Mouse (Mus musculus) limb, embryonic 11.5 days (tissue): ENCODE measurements around the gene Lrrc1. TPM values are rescaled to one million over a fixed set of nuclear protein-coding genes. Genes with fewer than 3 reads are reported as not detected.

Source experiments
- ATAC-seq: fragments of 200-750 bp; cut with Nextera tagmentation; 2 replicates; pipeline ENCODE4 v1.8.0; 2017; ENCODE audit warnings: low read depth; ENCODE audit not compliant: insufficient number of reproducible peaks, low FRiP score, low TSS enrichment
- DNase-seq: peaks from one replicate; pipeline ENCODE4 v3.0.0-alpha.2; 2015; ENCODE audit warnings: low spot score
- H3K27ac ChIP-seq: fragments of 300-500 bp; sonication (generic); replicated peaks from 2 replicates; pipeline ENCODE4 v1.5.1; 2014; ENCODE audit warnings: low read depth, mild to moderate bottlenecking, low read length
- H3K27me3 ChIP-seq: fragments of 300-500 bp; sonication (generic); 2 replicates; pipeline ENCODE4 v1.6.1; 2014; ENCODE audit warnings: mild to moderate bottlenecking, low read length, mixed read lengths; ENCODE audit not compliant: control insufficient read depth, insufficient read depth
- H3K36me3 ChIP-seq: fragments of 300-500 bp; sonication (generic); 2 replicates; pipeline ENCODE4 v1.6.1; 2014; ENCODE audit warnings: mild to moderate bottlenecking, low read length, moderate library complexity, mixed read lengths; ENCODE audit not compliant: control insufficient read depth, insufficient read depth
- H3K4me1 ChIP-seq: fragments of 300-500 bp; sonication (generic); 2 replicates; pipeline ENCODE4 v1.6.1; 2014; ENCODE audit warnings: low read length, mixed read lengths; ENCODE audit not compliant: control insufficient read depth, insufficient read depth
- H3K4me2 ChIP-seq: fragments of 300-500 bp; sonication (generic); 2 replicates; pipeline ENCODE4 v1.6.1; 2014; ENCODE audit warnings: low read depth, mild to moderate bottlenecking, moderate library complexity; ENCODE audit not compliant: severe bottlenecking
- H3K4me3 ChIP-seq: fragments of 300-500 bp; sonication (generic); 2 replicates; pipeline ENCODE4 v1.5.1; 2014; ENCODE audit warnings: low read depth, low read length
- H3K9ac ChIP-seq: fragments of 300-500 bp; sonication (generic); 2 replicates; pipeline ENCODE4 v1.6.1; 2014; ENCODE audit warnings: mild to moderate bottlenecking, low read length
- H3K9me3 ChIP-seq: fragments of 300-500 bp; sonication (generic); 2 replicates; pipeline ENCODE4 v1.6.1; 2016; ENCODE audit warnings: low read length; ENCODE audit not compliant: control insufficient read depth
- WGBS: fragments of 180-500 bp; shearing (Covaris S2); extraction: QIAGEN DNeasy Blood & Tissue Kit; methylation state at CpG from one replicate; pipeline ENCODE4 v1.1.7; 2014; 5-methylcytosine and 5-hydroxymethylcytosine counted together
- polyA plus RNA-seq: library from polyadenylated mRNA; unstranded; fragments of >200 nt; fragmentation: Nextera tagmentation; extraction: Ambion mirVana; gene quantifications from 2 replicates; pipeline ENCODE4 v1.2.1, GENCODE M21; 2014

Lrrc1 gene
- polyA plus RNA-seq, 1 experiment from 2014 or later: 7.1 TPM

GRCm38 (mm10) chr9:77537357-77537756 is 7.3 kb downstream of the Lrrc1 start:
- H3K27ac ChIP-seq: no peak overlapping the region
- no peaks in the 10 kb centered on the region for H3K4me1 ChIP-seq
- no peak overlapping the region for H3K4me3 ChIP-seq
- WGBS: 83% methylated on average over 10 of the region's 10 CpGs
- no peaks in the 10 kb centered on the region for H3K27me3 ChIP-seq
- no peak for DNase-seq
- no peaks in the 10 kb centered on the region for H3K36me3 ChIP-seq
- no peaks in the 10 kb centered on the region for H3K9me3 ChIP-seq
- no peak for ATAC-seq
- no peak overlapping the region for H3K9ac ChIP-seq
- no peak overlapping the region for H3K4me2 ChIP-seq

DNA sequence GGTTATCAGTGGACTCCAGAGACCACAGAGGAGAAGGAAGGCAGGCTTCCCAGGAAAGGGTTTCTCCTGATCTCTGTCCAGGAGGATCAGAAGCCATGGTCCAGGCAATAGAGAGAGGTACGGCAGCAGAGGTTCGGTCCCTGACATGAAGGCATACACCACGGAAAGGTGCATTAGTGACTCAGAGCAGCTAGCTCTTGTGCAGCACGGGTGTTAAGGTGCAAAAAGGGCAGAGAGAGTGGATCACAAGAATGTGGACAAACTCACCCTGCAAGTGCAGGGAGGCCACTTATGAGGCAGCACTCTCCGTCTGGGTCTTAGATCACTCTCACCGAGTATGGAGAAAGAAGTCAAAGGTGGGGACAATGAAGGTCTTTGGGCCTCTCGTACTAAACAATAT is 7.8 kb downstream of the Lrrc1 start:
- Histone ChIP-seq H3K27me3 (no peaks in the 10 kb centered on the region), H3K4me2 (no peak overlapping the region), H3K4me1 (no peaks in the 10 kb centered on the region), H3K9me3 (no peaks in the 10 kb centered on the region), H3K27ac (no peak overlapping the region), H3K36me3 (no peaks in the 10 kb centered on the region), H3K9ac (no peak overlapping the region), H3K4me3 (no peak overlapping the region)
- ATAC-seq (no peak), DNase-seq (no peak)
- WGBS: 79% methylated on average over 7 of the region's 7 CpGs

- Histone ChIP-seq H3K4me3 (no peak overlapping the region), H3K27me3 (no peaks in the 10 kb centered on the region), H3K36me3 (no peaks in the 10 kb centered on the region), H3K9me3 (no peaks in the 10 kb centered on the region), H3K27ac (no peak overlapping the region), H3K9ac (no peak overlapping the region), H3K4me1 (no peaks in the 10 kb centered on the region), H3K4me2 (no peak overlapping the region)
- ATAC-seq: no peak
- WGBS: 75% methylated on average over 6 of the region's 6 CpGs
- no peak for DNase-seq
Observed at GRCm38 (mm10) chr9:77536286-77536685, 8.4 kb downstream of the Lrrc1 start.

GRCm38 (mm10) chr9:77535021-77535744 is 9.5 kb downstream of the Lrrc1 start:
- no peaks in the 10 kb centered on the region for H3K4me1 ChIP-seq
- H3K27me3 ChIP-seq: no peaks in the 10 kb centered on the region
- no peak overlapping the region for H3K27ac ChIP-seq
- no peaks in the 10 kb centered on the region for H3K36me3 ChIP-seq
- ATAC-seq (no peak), DNase-seq (no peak)
- H3K9ac ChIP-seq: no peak overlapping the region
- no peak overlapping the region for H3K4me3 ChIP-seq
- H3K4me2 ChIP-seq: no peak overlapping the region
- WGBS: 16% methylated on average over 17 of the region's 17 CpGs
- H3K9me3 ChIP-seq: no peaks in the 10 kb centered on the region

GRCm38 (mm10) chr9:77528379-77529041 is 16.2 kb downstream of the Lrrc1 start:
- DNase-seq: no peak
- Histone ChIP-seq H3K4me3 (no peak overlapping the region), H3K4me1 (no peaks in the 10 kb centered on the region), H3K9me3 (no peaks in the 10 kb centered on the region), H3K27ac (no peak overlapping the region), H3K36me3 (no peaks in the 10 kb centered on the region), H3K4me2 (no peak overlapping the region), H3K27me3 (no peaks in the 10 kb centered on the region), H3K9ac (no peak overlapping the region)
- no peak for ATAC-seq
- 79% methylated on average over 5 of the region's 5 CpGs for WGBS

DNA sequence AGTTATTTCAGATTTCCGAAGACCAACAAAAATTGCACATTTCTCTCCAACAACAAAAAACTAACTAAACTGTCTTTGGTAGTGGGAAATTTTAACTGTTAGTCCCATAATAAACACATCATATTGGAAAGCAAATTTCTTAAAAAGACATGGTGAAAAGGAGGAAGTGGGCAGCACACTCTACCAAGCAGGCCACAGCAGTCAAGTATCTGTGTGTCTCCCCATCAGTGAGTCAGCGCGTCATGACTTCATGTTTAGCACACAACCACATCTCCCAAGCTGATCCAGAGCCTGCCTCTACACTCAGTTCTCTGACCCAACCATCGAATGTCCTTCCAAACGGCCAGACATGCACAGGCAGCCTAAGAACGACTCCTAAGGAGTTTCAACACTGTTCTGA is 17.5 kb downstream of the Lrrc1 start:
- ATAC-seq: no peak
- no peak overlapping the region for H3K27ac ChIP-seq
- H3K9me3 ChIP-seq: no peaks in the 10 kb centered on the region
- no peaks in the 10 kb centered on the region for H3K36me3 ChIP-seq
- no peak overlapping the region for H3K4me2 ChIP-seq
- no peaks in the 10 kb centered on the region for H3K4me1 ChIP-seq
- WGBS: 85% methylated on average over 6 of the region's 6 CpGs
- DNase-seq: no peak
- no peak overlapping the region for H3K4me3 ChIP-seq
- no peaks in the 10 kb centered on the region for H3K27me3 ChIP-seq
- H3K9ac ChIP-seq: no peak overlapping the region

DNA sequence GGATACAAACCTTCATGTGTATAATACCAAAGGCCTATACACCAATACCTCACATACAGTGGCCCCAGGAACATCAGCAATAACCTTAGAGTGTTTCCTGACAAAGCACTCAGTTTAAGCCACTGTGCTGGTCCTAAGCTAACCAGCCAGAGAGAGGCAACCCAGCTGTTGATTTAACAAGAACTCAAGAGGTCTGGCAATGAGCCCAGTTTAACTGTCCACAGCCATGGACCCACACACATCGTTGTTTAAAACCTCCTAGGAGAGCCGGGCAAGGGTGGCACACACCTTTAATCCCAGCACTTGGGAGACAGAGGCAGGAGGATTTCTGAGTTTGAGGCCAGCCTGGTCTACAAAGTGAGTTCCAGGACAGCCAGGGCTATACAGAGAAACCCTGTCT is 18.0 kb downstream of the Lrrc1 start:
- H3K4me1 ChIP-seq: no peaks in the 10 kb centered on the region
- H3K9me3 ChIP-seq: no peaks in the 10 kb centered on the region
- no peak overlapping the region for H3K4me2 ChIP-seq
- no peak overlapping the region for H3K9ac ChIP-seq
- ATAC-seq (no peak), DNase-seq (no peak)
- 72% methylated on average over 2 of the region's 2 CpGs for WGBS
- H3K27ac ChIP-seq: no peak overlapping the region
- H3K4me3 ChIP-seq: no peak overlapping the region
- H3K27me3 ChIP-seq: no peaks in the 10 kb centered on the region
- no peaks in the 10 kb centered on the region for H3K36me3 ChIP-seq

- no peaks in the 10 kb centered on the region for H3K4me1 ChIP-seq
- 84% methylated on average over 16 of the region's 16 CpGs for WGBS
- no peak for DNase-seq
Observed at GRCm38 (mm10) chr9:77525595-77526295, 18.9 kb downstream of the Lrrc1 start.

More at GRCm38 (mm10) chr9:77525595-77526295, 18.9 kb downstream of the Lrrc1 start:
- no peak for ATAC-seq
- H3K9ac ChIP-seq: no peak overlapping the region
- no peaks in the 10 kb centered on the region for H3K9me3 ChIP-seq
- H3K4me2 ChIP-seq: no peak overlapping the region
- no peak overlapping the region for H3K27ac ChIP-seq
- H3K36me3 ChIP-seq: no peaks in the 10 kb centered on the region
- no peaks in the 10 kb centered on the region for H3K27me3 ChIP-seq
- H3K4me3 ChIP-seq: no peak overlapping the region
